In genomic region chr13:98025162-98025561, GRCm38 (mm10) we compare ENCODE assay signal across 9 mouse cellular contexts.
DNase-seq lines count a peak whose midpoint lies in the region; ATAC-seq and TF ChIP-seq lines count a peak whose summit lies in the region.
"Had no signal": no experiment of that assay in that cellular context is flagged by ENCODE, and none has a peak within 500 bp of the region (broad histone marks: within the 10 kb centered on the region; RNA-seq: fewer than 3 reads in every experiment).

No protein-coding gene starts in this region.

- peak; percentile 34 for DNase-seq in hindbrain, embryonic 11.5 days (ENCODE audit: low spot score)
- DNase-seq in 3T3-L1 (ENCODE audit: low read depth, low spot score): peak; percentile 30
- peak; percentile 18 for DNase-seq in lung, postnatal 10 days
- no peak for DNase-seq in frontal cortex, adult 2 months (ENCODE audit: extremely low spot score in 1 of 2, low spot score in 1 of 2)
- DNase-seq in cerebellum, adult 11 months: no peak

- no peak overlapping the region for H3K4me2 ChIP-seq in hindbrain, embryonic 11.5 days (replicated peaks; ENCODE audit: low read depth, low read length)
- no peak overlapping the region for H3K4me2 ChIP-seq in hindbrain, embryonic 16.5 days (ENCODE audit: low read length)
- H3K4me2 ChIP-seq: midbrain, embryonic 12.5 days had no signal

- no peak for ATAC-seq in hindbrain, embryonic 11.5 days (ENCODE audit: low FRiP score)
- no peak for ATAC-seq in hindbrain, embryonic 16.5 days
- no peak for ATAC-seq in erythroid progenitor cell, adult 5-6 weeks (replicated peaks; ENCODE audit: low FRiP score, poor library complexity, severe bottlenecking)

- no peaks in the 10 kb centered on the region for H3K36me3 ChIP-seq in hindbrain, embryonic 11.5 days (ENCODE audit: control insufficient read depth, insufficient read depth, low read length)
- no peaks in the 10 kb centered on the region for H3K36me3 ChIP-seq in hindbrain, embryonic 16.5 days (ENCODE audit: control insufficient read depth, insufficient read depth, low read length)
- peaks cover 4% of the 10 kb centered on the region; the same call in 1 of the 2 replicates for H3K36me3 ChIP-seq in E14TG2a.4 (ENCODE audit: insufficient read depth, low read length)
- H3K36me3 ChIP-seq: midbrain, embryonic 12.5 days had no signal

- H3K27ac ChIP-seq in hindbrain, embryonic 11.5 days (ENCODE audit: low read depth, low read length): no peak overlapping the region
- H3K27ac ChIP-seq in hindbrain, embryonic 16.5 days (ENCODE audit: low read depth, low read length): no peak overlapping the region
- H3K27ac ChIP-seq: midbrain, embryonic 12.5 days had no signal

- H3K9ac ChIP-seq in hindbrain, embryonic 11.5 days (ENCODE audit: low read depth, low read length): no peak overlapping the region
- H3K9ac ChIP-seq in hindbrain, embryonic 16.5 days (ENCODE audit: low read depth, low read length): no peak overlapping the region
- H3K9ac ChIP-seq: midbrain, embryonic 12.5 days had no signal

- no peaks in the 10 kb centered on the region for H3K4me1 ChIP-seq in hindbrain, embryonic 11.5 days (replicated peaks; ENCODE audit: control insufficient read depth, insufficient read depth, low read length)
- peaks cover 8% of the 10 kb centered on the region for H3K4me1 ChIP-seq in hindbrain, embryonic 16.5 days (ENCODE audit: control insufficient read depth, insufficient read depth, low read depth, low read length)
- H3K4me1 ChIP-seq in E14TG2a.4 (replicated peaks; ENCODE audit: low read depth, low read length): peaks cover 51% of the 10 kb centered on the region

- H3K4me3 ChIP-seq in hindbrain, embryonic 11.5 days (ENCODE audit: low read depth, low read length): no peak overlapping the region
- no peak overlapping the region for H3K4me3 ChIP-seq in hindbrain, embryonic 16.5 days (ENCODE audit: low read length)
- no peak overlapping the region for H3K4me3 ChIP-seq in E14TG2a.4 (replicated peaks; ENCODE audit: low read length)
- H3K4me3 ChIP-seq: midbrain, embryonic 12.5 days had no signal

- H3K27me3 ChIP-seq in hindbrain, embryonic 11.5 days (ENCODE audit: control insufficient read depth, insufficient read depth, low read length): no peaks in the 10 kb centered on the region
- H3K27me3 ChIP-seq in hindbrain, embryonic 16.5 days (replicated peaks; ENCODE audit: control insufficient read depth, insufficient read depth, low read length): no peaks in the 10 kb centered on the region
- H3K27me3 ChIP-seq in E14TG2a.4 (ENCODE audit: insufficient read depth, low read length): no peaks in the 10 kb centered on the region
- H3K27me3 ChIP-seq: midbrain, embryonic 12.5 days had no signal

- peak; percentile 88 for TF ChIP-seq CTCF in E14TG2a.4 (conservative IDR thresholded peaks at IDR 0.05; ENCODE audit: low read length)

- no peaks in the 10 kb centered on the region for H3K9me3 ChIP-seq in hindbrain, embryonic 11.5 days (ENCODE audit: control insufficient read depth, low read length)
- no peaks in the 10 kb centered on the region for H3K9me3 ChIP-seq in hindbrain, embryonic 16.5 days (ENCODE audit: control insufficient read depth, low read length)
- H3K9me3 ChIP-seq in E14TG2a.4 (ENCODE audit: low read length): no peaks in the 10 kb centered on the region
- H3K9me3 ChIP-seq: midbrain, embryonic 12.5 days had no signal

- 85% methylated on average over 7 of the region's 7 CpGs for WGBS in hindbrain, embryonic 11.5 days
- WGBS in hindbrain, embryonic 16.5 days: 86% methylated on average over 7 of the region's 7 CpGs

Comparison
In these comparisons a context has a peak if more than half of its experiments do, and no peak if none do; other contexts are left out.
1. DNase-seq: peak in hindbrain, embryonic 11.5 days (single experiment), 3T3-L1 (single experiment) and lung, postnatal 10 days (single experiment); none in frontal cortex, adult 2 months (0 of 2) and cerebellum, adult 11 months (single experiment).